8 mouse cellular contexts compared by ENCODE assay signal in the genomic region with DNA sequence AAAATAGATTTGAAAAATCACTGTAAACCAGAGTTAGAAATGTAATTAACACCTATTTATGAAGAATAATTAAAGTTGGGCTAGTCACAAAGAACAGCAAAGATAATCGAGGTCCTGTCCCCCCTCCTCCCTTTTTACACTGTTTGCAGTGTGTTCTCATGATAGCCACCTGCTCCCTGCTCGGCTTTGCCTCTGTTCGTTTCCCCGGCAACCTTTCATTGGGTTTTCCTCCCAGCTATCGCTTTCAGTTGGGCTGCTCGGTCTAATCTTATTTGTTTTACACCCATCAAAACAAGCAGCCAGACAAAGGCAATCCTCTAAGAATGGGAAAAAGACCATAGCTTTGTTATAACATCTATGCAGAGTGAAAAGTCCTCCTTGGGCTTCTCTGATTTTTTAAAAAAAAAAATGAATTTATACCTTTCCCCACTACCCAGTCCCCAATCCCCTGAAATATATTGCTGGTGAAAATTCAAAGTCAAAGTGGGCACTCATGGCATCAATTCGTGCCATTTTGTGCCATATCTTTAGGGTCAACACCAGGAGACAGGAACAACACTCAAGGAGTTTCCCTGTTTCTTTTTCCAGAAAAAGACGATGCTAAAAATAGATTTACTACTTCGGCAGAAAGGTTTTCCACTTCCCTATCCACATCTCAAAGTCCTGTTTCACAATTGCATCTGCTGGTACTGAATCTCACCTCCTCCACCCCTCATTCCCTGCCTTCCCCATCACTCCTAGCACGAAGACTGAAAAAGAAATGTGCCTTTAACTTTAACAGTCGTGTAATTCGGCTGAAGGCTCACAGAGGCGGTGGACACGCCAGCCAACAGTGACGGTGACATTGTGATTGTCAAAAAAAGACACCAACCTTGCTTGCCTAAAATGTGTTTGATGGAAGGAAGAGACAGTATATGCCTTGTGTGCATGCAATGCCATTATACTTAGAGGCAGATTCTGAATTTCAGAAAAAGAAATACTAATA.
DNase-seq lines count a peak whose midpoint lies in the region; ATAC-seq and TF ChIP-seq lines count a peak whose summit lies in the region.

No protein-coding gene starts in this region.

- H3K27ac ChIP-seq in lung, embryonic 14.5 days (ENCODE audit: low read depth): no peak overlapping the region
- H3K27ac ChIP-seq in embryonic facial prominence, embryonic 10.5 days (replicated peaks): peak overlapping the region; percentile 72
- H3K27ac ChIP-seq in intestine, embryonic 16.5 days (ENCODE audit: low read length): no peak overlapping the region
- peak overlapping the region; percentile 96 for H3K27ac ChIP-seq in neural tube, embryonic 13.5 days (replicated peaks)
- H3K27ac ChIP-seq in gastrocnemius, adult 2 months: no peak overlapping the region

- WGBS in lung, embryonic 14.5 days: 23% methylated on average over 15 of the region's 15 CpGs
- WGBS in embryonic facial prominence, embryonic 10.5 days: 34% methylated on average over 15 of the region's 15 CpGs
- 14% methylated on average over 15 of the region's 15 CpGs for WGBS in intestine, embryonic 16.5 days
- WGBS in neural tube, embryonic 13.5 days: 3% methylated on average over 15 of the region's 15 CpGs

- peak overlapping the region; percentile 33; the same call in 1 of the 2 replicates for H3K4me2 ChIP-seq in lung, embryonic 14.5 days
- peak overlapping the region; percentile 42; the same call in 1 of the 2 replicates for H3K4me2 ChIP-seq in intestine, embryonic 16.5 days (ENCODE audit: low read depth, low read length)
- peak overlapping the region; percentile 60 for H3K4me2 ChIP-seq in neural tube, embryonic 13.5 days

- H3K9ac ChIP-seq in lung, embryonic 14.5 days: no peak overlapping the region
- H3K9ac ChIP-seq in intestine, embryonic 16.5 days (ENCODE audit: low read depth, low read length): no peak overlapping the region
- H3K9ac ChIP-seq in neural tube, embryonic 13.5 days: peak overlapping the region; percentile 94

- H3K9me3 ChIP-seq in lung, embryonic 14.5 days (ENCODE audit: low read depth, low read length): no peaks in the 10 kb centered on the region
- no peaks in the 10 kb centered on the region for H3K9me3 ChIP-seq in embryonic facial prominence, embryonic 10.5 days
- H3K9me3 ChIP-seq in intestine, embryonic 16.5 days (ENCODE audit: control insufficient read depth, low read length): no peaks in the 10 kb centered on the region
- H3K9me3 ChIP-seq in neural tube, embryonic 13.5 days: no peaks in the 10 kb centered on the region

- ATAC-seq in lung, embryonic 14.5 days (ENCODE audit: insufficient read depth): no peak
- ATAC-seq in intestine, embryonic 16.5 days: 0 out of 2 replicates have a peak, but pooled peaks have one; percentile 56
- ATAC-seq in neural tube, embryonic 13.5 days (ENCODE audit: low read depth): peak; percentile 36

- H3K36me3 ChIP-seq in lung, embryonic 14.5 days (ENCODE audit: insufficient read depth): no peaks in the 10 kb centered on the region
- H3K36me3 ChIP-seq in embryonic facial prominence, embryonic 10.5 days (replicated peaks): no peaks in the 10 kb centered on the region
- H3K36me3 ChIP-seq in intestine, embryonic 16.5 days (ENCODE audit: control insufficient read depth, insufficient read depth, low read length): no peaks in the 10 kb centered on the region
- H3K36me3 ChIP-seq in neural tube, embryonic 13.5 days: no peaks in the 10 kb centered on the region

- H3K4me3 ChIP-seq in lung, embryonic 14.5 days (ENCODE audit: low read depth, low read length): no peak overlapping the region
- peak overlapping the region; percentile 48 for H3K4me3 ChIP-seq in embryonic facial prominence, embryonic 10.5 days
- peak overlapping the region; percentile 21 for H3K4me3 ChIP-seq in intestine, embryonic 16.5 days (ENCODE audit: low read length)
- H3K4me3 ChIP-seq in neural tube, embryonic 13.5 days: peak overlapping the region; percentile 50
- no peak overlapping the region for H3K4me3 ChIP-seq in gastrocnemius, adult 2 months

- no peaks in the 10 kb centered on the region for H3K27me3 ChIP-seq in lung, embryonic 14.5 days (ENCODE audit: insufficient read depth, low read length)
- no peaks in the 10 kb centered on the region for H3K27me3 ChIP-seq in embryonic facial prominence, embryonic 10.5 days (replicated peaks; ENCODE audit: low read depth, poor library complexity, severe bottlenecking)
- H3K27me3 ChIP-seq in intestine, embryonic 16.5 days (replicated peaks; ENCODE audit: control insufficient read depth, insufficient read depth, low read length): no peaks in the 10 kb centered on the region
- H3K27me3 ChIP-seq in neural tube, embryonic 13.5 days: no peaks in the 10 kb centered on the region

- intact Hi-C loops in gastrocnemius, adult 2 months (cut with DNase I): no loop called here

- no peaks in the 10 kb centered on the region for H3K4me1 ChIP-seq in lung, embryonic 14.5 days (ENCODE audit: insufficient read depth)
- peaks cover 29% of the 10 kb centered on the region for H3K4me1 ChIP-seq in embryonic facial prominence, embryonic 10.5 days
- 0 out of 2 replicates have a peak, but pooled peaks cover 5% of the 10 kb centered on the region for H3K4me1 ChIP-seq in intestine, embryonic 16.5 days (ENCODE audit: control insufficient read depth, insufficient read depth, low read length)
- H3K4me1 ChIP-seq in neural tube, embryonic 13.5 days (replicated peaks): peaks cover 39% of the 10 kb centered on the region

- no peak for TF ChIP-seq CTCF in lung, embryonic 14.5 days (IDR thresholded peaks at IDR 0.05; ENCODE audit: low read depth)
- TF ChIP-seq CTCF in gastrocnemius, adult 2 months (IDR thresholded peaks at IDR 0.05): no peak

- peak; percentile 12 for DNase-seq in lung, embryonic 14.5 days
- DNase-seq in lung, postnatal 36 days: no peak
- DNase-seq in embryonic facial prominence, embryonic 10.5 days (ENCODE audit: low spot score): peak; percentile 43
- DNase-seq in gastrocnemius, adult 2 months: no peak
- DNase-seq in ovary, postnatal 14 days (ENCODE audit: low spot score): no peak
- DNase-seq in lung, postnatal 4 days: no peak

Comparison
In these comparisons a context has a peak if more than half of its experiments do, and no peak if none do; other contexts are left out.
1. DNase-seq: peak in lung, embryonic 14.5 days (single experiment) and embryonic facial prominence, embryonic 10.5 days (single experiment); none in lung, postnatal 36 days (single experiment), gastrocnemius, adult 2 months (single experiment), ovary, postnatal 14 days (single experiment) and lung, postnatal 4 days (0 of 2).
2. H3K27ac ChIP-seq: peak in embryonic facial prominence, embryonic 10.5 days (single experiment) and neural tube, embryonic 13.5 days (single experiment); none in lung, embryonic 14.5 days (single experiment), intestine, embryonic 16.5 days (single experiment) and gastrocnemius, adult 2 months (single experiment).
3. H3K4me3 ChIP-seq: peak in embryonic facial prominence, embryonic 10.5 days (single experiment), intestine, embryonic 16.5 days (single experiment) and neural tube, embryonic 13.5 days (single experiment); none in lung, embryonic 14.5 days (single experiment) and gastrocnemius, adult 2 months (single experiment).
4. Peak in every context shown above with its lines, with median percentiles within 50 percentile points of each other: H3K4me2 ChIP-seq.